Mouse (Mus musculus) megakaryocyte, adult 5-6 weeks (primary cell): ENCODE results near the gene Aqp11. TPM values are rescaled to one million over a fixed set of nuclear protein-coding genes. Genes with fewer than 3 reads are reported as not detected.
A peak's percentile ranks its signal among the peaks of the same experiment; 100 is the strongest.

Experiments used
- ATAC-seq: 2 replicates; pipeline ENCODE4 v1.8.0; 2016; ENCODE audit warnings: mild to moderate bottlenecking, inconsistent platforms; ENCODE audit not compliant: poor library complexity, severe bottlenecking
- total RNA-seq, 2 experiments: library from RNA; stranded (forward) in 1 of 2; stranded (reverse) in 1 of 2; fragments of 153-499, 151-499 nt in 1 of 2; fragments of 221-1000, 200-1000 nt in 1 of 2; gene quantifications; 2 replicates each; pipeline versions ENCODE4 v1.2.3 to v1.2.4; 2015 to 2017

Aqp11 gene
- total RNA-seq, 2 experiments from 2014 or later: 0.04 to 0.42 TPM

- ATAC-seq: no peak
Measured at GRCm38 (mm10) chr7:97717326-97717725, 20.8 kb downstream of the Aqp11 start.

GRCm38 (mm10) chr7:97714651-97715050 lies 23.4 kb downstream of the Aqp11 start:
- ATAC-seq: no peak

- peak; percentile 52 for ATAC-seq
Measured at GRCm38 (mm10) chr7:97709204-97709603, 28.9 kb downstream of the Aqp11 start.

GRCm38 (mm10) chr7:97707809-97708208 lies 30.3 kb downstream of the Aqp11 start:
- ATAC-seq: no peak

GRCm38 (mm10) chr7:97707123-97707522 lies 31.0 kb downstream of the Aqp11 start:
- ATAC-seq: no peak

- no peak for ATAC-seq
Measured at GRCm38 (mm10) chr7:97701106-97701505, 37.0 kb downstream of the Aqp11 start.

GRCm38 (mm10) chr7:97700173-97700572 lies 37.9 kb downstream of the Aqp11 start:
- ATAC-seq: no peak

- peak; percentile 98 for ATAC-seq
Measured at GRCm38 (mm10) chr7:97696506-97697254, 41.4 kb downstream of the Aqp11 start, which contains the start of gene Clns1a. Gene Clns1a, plus strand, starts transcription at chr7:97696634.

- peak; percentile 32 for ATAC-seq
Measured at GRCm38 (mm10) chr7:97696133-97696505, 42.0 kb downstream of the Aqp11 start.

- no peak for ATAC-seq
Measured at GRCm38 (mm10) chr7:97695441-97695840, 42.6 kb downstream of the Aqp11 start.

GRCm38 (mm10) chr7:97687831-97688230 lies 50.3 kb downstream of the Aqp11 start:
- ATAC-seq: peak; percentile 59

GRCm38 (mm10) chr7:97679239-97679638 lies 58.9 kb downstream of the Aqp11 start:
- peak; percentile 49; the same call in 1 of the 2 replicates for ATAC-seq

Other genes starting within 250 kb of the Aqp11 start
- 16.3 and 17.6 TPM in 2 replicates for gene Aamdc, start 158.8 kb downstream of the Aqp11 start, total RNA-seq (2015)
- 22.9 and 23.9 TPM in 2 replicates for gene Aamdc, start 158.8 kb downstream of the Aqp11 start, total RNA-seq (2017)
- 23.0 and 25.5 TPM in 2 replicates for gene Rsf1, start 158.4 kb downstream of the Aqp11 start, total RNA-seq (2015)
- 28.6 and 36.5 TPM in 2 replicates for gene Rsf1, start 158.4 kb downstream of the Aqp11 start, total RNA-seq (2017)
- 92.5 and 97.6 TPM in 2 replicates for gene Clns1a, start 41.7 kb downstream of the Aqp11 start, total RNA-seq (2015)
- gene Clns1a, start 41.7 kb downstream of the Aqp11 start, total RNA-seq (2017): 95.1 and 105 TPM in 2 replicates
- 39.8 and 40.9 TPM in 2 replicates for gene Pak1, start 50.3 kb upstream of the Aqp11 start, total RNA-seq (2015)
- gene Pak1, start 50.3 kb upstream of the Aqp11 start, total RNA-seq (2017): 40.4 and 40.7 TPM in 2 replicates
- not detected in 2 replicates for gene Gdpd4, start 181.7 kb upstream of the Aqp11 start, total RNA-seq (2015)
- not detected in 2 replicates for gene Gdpd4, start 181.7 kb upstream of the Aqp11 start, total RNA-seq (2017)